Comparison of ENCODE assay signal across 17 mouse cellular contexts in genomic region chr16:37845202-37845925, GRCm38 (mm10). TPM values are rescaled to one million over a fixed set of nuclear protein-coding genes. Genes with fewer than 3 reads are reported as not detected.
DNase-seq lines count a peak whose midpoint lies in the region; ATAC-seq and TF ChIP-seq lines count a peak whose summit lies in the region.
"Had no signal": no experiment of that assay in that cellular context is flagged by ENCODE, and none has a peak within 500 bp of the region (broad histone marks: within the 10 kb centered on the region; RNA-seq: fewer than 3 reads in every experiment).

No protein-coding gene starts in this region.

- no peak overlapping the region; the same call in 1 of the 2 replicates for H3K27ac ChIP-seq in heart, adult 2 months
- no peak overlapping the region for H3K27ac ChIP-seq in kidney, embryonic 16.5 days (ENCODE audit: low read length)
- H3K27ac ChIP-seq in MEL (ENCODE audit: control insufficient read depth, low read depth, low read length), result no peak overlapping the region
- H3K27ac ChIP-seq in heart, embryonic 15.5 days, result peak overlapping the region; percentile 44
- no peak overlapping the region for H3K27ac ChIP-seq in liver, embryonic 12.5 days
- H3K27ac ChIP-seq: hindbrain, embryonic 15.5 days; limb, embryonic 15.5 days; midbrain, embryonic 12.5 days had no signal

- TF ChIP-seq RAD21 in MEL (IDR thresholded peaks at IDR 0.05; ENCODE audit: low read depth, low read length), result no peak

- no peak for ATAC-seq in kidney, embryonic 16.5 days (ENCODE audit: low FRiP score, low TSS enrichment)
- ATAC-seq in heart, embryonic 15.5 days (replicated peaks; ENCODE audit: insufficient number of reproducible peaks, insufficient read depth, low FRiP score, low read depth), result 0 out of 2 replicates have a peak, but pooled peaks have one; percentile 31
- no peak for ATAC-seq in liver, embryonic 12.5 days

- intact Hi-C loops in heart, adult 2 months (cut with DNase I), result no loop called here

- H3K9me3 ChIP-seq in kidney, embryonic 16.5 days (ENCODE audit: low read length), result no peaks in the 10 kb centered on the region
- H3K9me3 ChIP-seq in MEL (replicated peaks; ENCODE audit: insufficient read depth, low read length), result no peaks in the 10 kb centered on the region
- no peaks in the 10 kb centered on the region for H3K9me3 ChIP-seq in heart, embryonic 15.5 days (replicated peaks)
- H3K9me3 ChIP-seq in liver, embryonic 12.5 days (replicated peaks), result no peaks in the 10 kb centered on the region
- H3K9me3 ChIP-seq: hindbrain, embryonic 15.5 days; limb, embryonic 15.5 days; midbrain, embryonic 12.5 days had no signal

- H3K4me2 ChIP-seq in kidney, embryonic 16.5 days (replicated peaks; ENCODE audit: low read depth, low read length), result no peak overlapping the region
- H3K4me2 ChIP-seq in heart, embryonic 15.5 days, result peak overlapping the region; percentile 19; the same call in 1 of the 2 replicates
- no peak overlapping the region for H3K4me2 ChIP-seq in liver, embryonic 12.5 days
- H3K4me2 ChIP-seq: hindbrain, embryonic 15.5 days; limb, embryonic 15.5 days; midbrain, embryonic 12.5 days had no signal

- H3K79me2 ChIP-seq in heart, adult 2 months (replicated peaks; ENCODE audit: control insufficient read depth, insufficient read depth, low read length), result no peaks in the 10 kb centered on the region
- no peaks in the 10 kb centered on the region for H3K79me2 ChIP-seq in MEL (ENCODE audit: control insufficient read depth, insufficient read depth, low read length, poor library complexity)

- no peak overlapping the region for H3K4me3 ChIP-seq in heart, adult 2 months
- H3K4me3 ChIP-seq in kidney, embryonic 16.5 days (ENCODE audit: low read length), result no peak overlapping the region
- H3K4me3 ChIP-seq in MEL (ENCODE audit: control insufficient read depth in 1 of 2, insufficient read depth in 1 of 2, low read depth in 2 of 2, low read length in 2 of 2), result no peak overlapping the region
- H3K4me3 ChIP-seq in heart, embryonic 15.5 days, result no peak overlapping the region
- H3K4me3 ChIP-seq in liver, embryonic 12.5 days, result no peak overlapping the region
- H3K4me3 ChIP-seq: hindbrain, embryonic 15.5 days; limb, embryonic 15.5 days; midbrain, embryonic 12.5 days had no signal

- no peak for TF ChIP-seq CTCF in heart, adult 2 months (IDR thresholded peaks at IDR 0.05)
- no peak for TF ChIP-seq CTCF in MEL (IDR thresholded peaks at IDR 0.05 in 2 of 3, conservative IDR thresholded peaks at IDR 0.05 in 1 of 3; ENCODE audit: control insufficient read depth in 1 of 3, insufficient read depth in 1 of 3, low read depth in 2 of 3, low read length in 3 of 3, poor library complexity in 1 of 3, severe bottlenecking in 1 of 3)

- H3K4me1 ChIP-seq in heart, adult 2 months (ENCODE audit: control insufficient read depth, insufficient read depth, low read length), result peaks cover 7% of the 10 kb centered on the region
- peaks cover 9% of the 10 kb centered on the region for H3K4me1 ChIP-seq in kidney, embryonic 16.5 days (ENCODE audit: insufficient read depth, low read length)
- no peaks in the 10 kb centered on the region for H3K4me1 ChIP-seq in MEL (ENCODE audit: control insufficient read depth in 1 of 2, insufficient read depth in 2 of 2, low read length in 2 of 2)
- peaks cover 25% of the 10 kb centered on the region for H3K4me1 ChIP-seq in heart, embryonic 15.5 days (replicated peaks)
- peaks cover 8% of the 10 kb centered on the region; the same call in 1 of the 2 replicates for H3K4me1 ChIP-seq in liver, embryonic 12.5 days
- H3K4me1 ChIP-seq: hindbrain, embryonic 15.5 days; limb, embryonic 15.5 days; midbrain, embryonic 12.5 days had no signal

- no peak for TF ChIP-seq POLR2A in heart, adult 2 months (IDR thresholded peaks at IDR 0.05; ENCODE audit: insufficient read depth, low read depth, low read length)
- no peak for TF ChIP-seq POLR2A in MEL (IDR thresholded peaks at IDR 0.05; ENCODE audit: control insufficient read depth in 1 of 2, insufficient read depth in 1 of 2, low read depth in 1 of 2, low read length in 2 of 2, poor library complexity in 1 of 2)

- H3K36me3 ChIP-seq in heart, adult 2 months (ENCODE audit: control insufficient read depth, insufficient read depth, low read length), result peaks cover 11% of the 10 kb centered on the region
- H3K36me3 ChIP-seq in kidney, embryonic 16.5 days (ENCODE audit: insufficient read depth, low read length), result no peaks in the 10 kb centered on the region
- H3K36me3 ChIP-seq in MEL (ENCODE audit: control insufficient read depth in 1 of 2, insufficient read depth in 2 of 2, low read length in 2 of 2), result no peaks in the 10 kb centered on the region
- H3K36me3 ChIP-seq in heart, embryonic 15.5 days, result no peaks in the 10 kb centered on the region
- no peaks in the 10 kb centered on the region for H3K36me3 ChIP-seq in liver, embryonic 12.5 days
- H3K36me3 ChIP-seq: hindbrain, embryonic 15.5 days; limb, embryonic 15.5 days; midbrain, embryonic 12.5 days had no signal

- no peak overlapping the region for H3K9ac ChIP-seq in heart, adult 2 months (ENCODE audit: low read depth, low read length)
- H3K9ac ChIP-seq in kidney, embryonic 16.5 days (replicated peaks; ENCODE audit: low read length), result no peak overlapping the region
- H3K9ac ChIP-seq in MEL (ENCODE audit: control insufficient read depth, low read depth, low read length, poor library complexity, severe bottlenecking), result no peak overlapping the region
- H3K9ac ChIP-seq in heart, embryonic 15.5 days, result no peak overlapping the region
- no peak overlapping the region for H3K9ac ChIP-seq in liver, embryonic 12.5 days
- H3K9ac ChIP-seq: hindbrain, embryonic 15.5 days; limb, embryonic 15.5 days; midbrain, embryonic 12.5 days had no signal

- H3K27me3 ChIP-seq in heart, adult 2 months (ENCODE audit: control insufficient read depth, insufficient read depth, low read length), result no peaks in the 10 kb centered on the region
- H3K27me3 ChIP-seq in kidney, embryonic 16.5 days (ENCODE audit: insufficient read depth, low read length), result no peaks in the 10 kb centered on the region
- H3K27me3 ChIP-seq in MEL (ENCODE audit: control insufficient read depth in 1 of 2, insufficient read depth in 2 of 2, low read length in 2 of 2), result peaks cover 5 to 8% of the 10 kb centered on the region in 2 experiments
- no peaks in the 10 kb centered on the region for H3K27me3 ChIP-seq in heart, embryonic 15.5 days
- H3K27me3 ChIP-seq in liver, embryonic 12.5 days (replicated peaks), result no peaks in the 10 kb centered on the region
- H3K27me3 ChIP-seq: hindbrain, embryonic 15.5 days; limb, embryonic 15.5 days; midbrain, embryonic 12.5 days had no signal

- TF ChIP-seq EP300 in heart, adult 2 months (IDR thresholded peaks at IDR 0.05; ENCODE audit: insufficient read depth, low read depth, low read length), result no peak
- TF ChIP-seq EP300 in MEL (IDR thresholded peaks at IDR 0.05; ENCODE audit: low read depth in 1 of 2, low read length in 2 of 2), result no peak

- 20% methylated on average over 7 of the region's 7 CpGs for WGBS in heart, adult 2 months
- WGBS in kidney, embryonic 16.5 days, result 70% methylated on average over 7 of the region's 7 CpGs
- WGBS in heart, embryonic 15.5 days, result 25% methylated on average over 7 of the region's 7 CpGs
- 33% methylated on average over 7 of the region's 7 CpGs for WGBS in liver, embryonic 12.5 days (ENCODE audit: insufficient replicate concordance)

- peak; percentile 91 for DNase-seq in heart, adult 11 months
- DNase-seq in heart, adult 2 months, result no peak
- DNase-seq in kidney, postnatal 10 days, result peak; percentile 32
- DNase-seq in MEL (ENCODE audit: low read depth, low spot score), result peak; percentile 5
- no peak for DNase-seq in layer of hippocampus, adult 9-11 months
- DNase-seq: cerebellum, adult 9-11 months; right cerebral cortex, postnatal 4 days; thymus, postnatal 14 days had no signal

TF ChIP-seq in MEL, 35 proteins besides CTCF, POLR2A, EP300 and RAD21:
- TF ChIP-seq CHD2 (IDR thresholded peaks at IDR 0.05; ENCODE audit: low read length) (no peak), RCOR1 (IDR thresholded peaks at IDR 0.05; ENCODE audit: low read depth, low read length) (peak; percentile 57; the same call in 1 of the 2 replicates)

RNA-seq across cellular contexts. Expression of gene Gm36028, which starts 15.6 kb away (rescaled TPM):
- 1 to 10 TPM; 1.0 TPM for total RNA-seq in heart, adult 2 months (2021)
- 0.10 and 0.35 TPM in 2 replicates for polyA plus RNA-seq in heart, adult 2 months (2012; rRNA removed)
- 0.67 and 0.71 TPM in 2 replicates for polyA plus RNA-seq in kidney, embryonic 16.5 days (2015; fragmentation: Nextera tagmentation; extraction: Ambion mirVana)
- total RNA-seq in MEL (2012; rRNA removed), result not detected in 2 replicates
- polyA plus RNA-seq in MEL (2012; ENCODE audit: insufficient read depth in 1 of 2, insufficient read length in 2 of 2, low read depth in 1 of 2, low replicate concordance in 2 of 2, missing spikeins in 1 of 2), result not detected
- 4.9 and 6.3 TPM in 2 replicates for polyA plus RNA-seq in heart, embryonic 15.5 days (2015; fragmentation: Nextera tagmentation; extraction: Ambion mirVana)
- not detected in 2 replicates for polyA plus RNA-seq in liver, embryonic 12.5 days (2016; fragmentation: Nextera tagmentation; extraction: Ambion mirVana)
- total RNA-seq: ES-E14; gastrocnemius, postnatal 4 days; layer of hippocampus, adult 8-10 months had no signal
- polyA plus RNA-seq: limb, embryonic 15.5 days had no signal

RNA-seq across cellular contexts. Expression of gene Lrrc58, which starts 22.8 kb away (rescaled TPM):
- 10 to 100 TPM; 64.4 to 83.5 TPM for total RNA-seq in heart, adult 2 months (2021)
- 11.8 and 21.1 TPM in 2 replicates for polyA plus RNA-seq in heart, adult 2 months (2012; rRNA removed)
- 54.3 and 60.6 TPM in 2 replicates for polyA plus RNA-seq in kidney, embryonic 16.5 days (2015; fragmentation: Nextera tagmentation; extraction: Ambion mirVana)
- 24.8 and 27.0 TPM in 2 replicates for total RNA-seq in MEL (2012; rRNA removed)
- polyA plus RNA-seq in MEL (2012; ENCODE audit: insufficient read depth in 1 of 2, insufficient read length in 2 of 2, low read depth in 1 of 2, low replicate concordance in 2 of 2, missing spikeins in 1 of 2), result 10 to 100 TPM; 11.0 to 29.6 TPM
- 36.4 and 41.7 TPM in 2 replicates for polyA plus RNA-seq in heart, embryonic 15.5 days (2015; fragmentation: Nextera tagmentation; extraction: Ambion mirVana)
- polyA plus RNA-seq in liver, embryonic 12.5 days (2016; fragmentation: Nextera tagmentation; extraction: Ambion mirVana), result 22.0 and 22.2 TPM in 2 replicates

Comparison
In these comparisons a context has a peak if more than half of its experiments do, and no peak if none do; other contexts are left out.
1. DNase-seq: peak in heart, adult 11 months (single experiment), kidney, postnatal 10 days (single experiment) and MEL (single experiment); none in heart, adult 2 months (0 of 2) and layer of hippocampus, adult 9-11 months (single experiment).